Mouse (Mus musculus) G1E (cell line): ENCODE measurements around the gene Drg2.

Experiments used
- CTCF ChIP-seq: IDR thresholded peaks from 2 replicates; pipeline ENCODE4 v1.5.1; 2012; ENCODE audit warnings: low read depth, low read length, inconsistent platforms, mixed read lengths
- GATA1 ChIP-seq: IDR thresholded peaks from 2 replicates; pipeline ENCODE4 v1.6.1; 2012; ENCODE audit warnings: borderline replicate concordance, low read length, inconsistent platforms, mixed read lengths
- POLR2AphosphoS5 ChIP-seq: IDR thresholded peaks from 2 replicates; pipeline ENCODE4 v1.6.1; 2012; ENCODE audit warnings: low read depth, low read length, inconsistent platforms; ENCODE audit not compliant: insufficient replicate concordance
- TAL1 ChIP-seq: conservative IDR thresholded peaks from 2 replicates; pipeline ENCODE4 v1.6.1; 2012; ENCODE audit warnings: low read depth, low read length, inconsistent platforms, mixed read lengths

DNA sequence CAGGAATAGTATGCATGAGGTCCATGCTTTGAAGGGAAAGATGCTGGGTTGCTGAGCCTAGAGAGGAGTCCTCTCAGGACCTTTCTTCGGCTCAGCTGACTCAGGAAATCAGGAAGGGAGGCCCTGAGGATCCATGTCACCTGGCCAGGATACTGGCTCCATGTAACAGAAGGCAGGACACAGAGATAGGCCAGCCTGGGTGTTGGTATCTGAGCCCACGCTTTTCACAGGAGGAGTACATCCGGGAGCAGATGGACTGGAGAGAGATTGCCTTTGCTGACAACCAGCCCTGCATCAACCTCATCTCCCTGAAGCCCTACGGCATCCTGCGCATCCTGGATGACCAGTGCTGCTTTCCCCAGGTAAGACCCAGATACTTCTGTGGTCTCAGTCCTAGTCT, 38.3 kb downstream of the Drg2 start:
- TF ChIP-seq TAL1 (no peak), CTCF (no peak), POLR2AphosphoS5 (no peak), GATA1 (no peak)
